Mouse (Mus musculus): ENCODE measurements around the gene Ugt2b38.

DNA sequence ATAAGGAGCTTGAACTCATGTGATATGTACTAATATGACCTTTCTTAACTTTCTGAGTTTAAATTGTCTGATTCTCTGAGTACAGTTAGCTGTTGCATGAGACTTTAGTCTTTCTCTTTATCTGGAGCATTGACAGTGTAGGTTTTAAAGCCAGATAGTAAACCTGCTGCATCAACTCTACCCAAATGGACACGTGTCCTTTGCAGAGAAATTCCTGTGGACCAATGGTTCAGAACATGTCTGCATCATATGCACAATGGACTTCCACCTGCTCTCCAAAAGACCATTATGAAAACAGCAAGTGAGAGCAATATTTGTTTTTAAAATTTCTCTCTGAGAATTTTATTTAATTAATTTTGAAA lies 50.5 kb downstream of the Ugt2b38 start:
- TF ChIP-seq TAL1 (IDR thresholded peaks at IDR 0.05; ENCODE audit: low read length) (no peak), GATA1 (IDR thresholded peaks at IDR 0.05; ENCODE audit: low read length) (no peak)
